Mouse (Mus musculus) brain, embryonic 14.5 days (tissue): ENCODE measurements around the gene Brdt. TPM values are rescaled to one million over a fixed set of nuclear protein-coding genes. Genes with fewer than 3 reads are reported as not detected.
A peak's percentile ranks its signal among the peaks of the same experiment; 100 is the strongest.

Experiments used
- DNase-seq: peaks from one replicate; pipeline ENCODE4 v3.0.0-alpha.2; 2011; ENCODE audit warnings: low read depth
- CTCF ChIP-seq: fragments of 200-500 bp; IDR thresholded peaks from 2 replicates; pipeline ENCODE4 v1.5.1; 2012; ENCODE audit warnings: inconsistent platforms, mild to moderate bottlenecking, moderate library complexity, borderline replicate concordance; ENCODE audit not compliant: insufficient read depth, insufficient read length; ENCODE audit errors: extremely low read depth
- POLR2A ChIP-seq: fragments of 200-500 bp; IDR thresholded peaks from 2 replicates; pipeline ENCODE4 v1.6.1; 2012; ENCODE audit warnings: mild to moderate bottlenecking, inconsistent platforms, borderline replicate concordance; ENCODE audit not compliant: poor library complexity, insufficient read depth, insufficient read length, severe bottlenecking; ENCODE audit errors: extremely low read depth
- polyA plus RNA-seq: library from polyadenylated mRNA; depleted of rRNA; stranded (reverse); fragments of >200 nt; gene quantifications from 2 replicates; pipeline ENCODE4 v1.2.3, GENCODE M21; 2012

Brdt gene
- polyA plus RNA-seq, 1 experiment: 3.6 TPM

DNA sequence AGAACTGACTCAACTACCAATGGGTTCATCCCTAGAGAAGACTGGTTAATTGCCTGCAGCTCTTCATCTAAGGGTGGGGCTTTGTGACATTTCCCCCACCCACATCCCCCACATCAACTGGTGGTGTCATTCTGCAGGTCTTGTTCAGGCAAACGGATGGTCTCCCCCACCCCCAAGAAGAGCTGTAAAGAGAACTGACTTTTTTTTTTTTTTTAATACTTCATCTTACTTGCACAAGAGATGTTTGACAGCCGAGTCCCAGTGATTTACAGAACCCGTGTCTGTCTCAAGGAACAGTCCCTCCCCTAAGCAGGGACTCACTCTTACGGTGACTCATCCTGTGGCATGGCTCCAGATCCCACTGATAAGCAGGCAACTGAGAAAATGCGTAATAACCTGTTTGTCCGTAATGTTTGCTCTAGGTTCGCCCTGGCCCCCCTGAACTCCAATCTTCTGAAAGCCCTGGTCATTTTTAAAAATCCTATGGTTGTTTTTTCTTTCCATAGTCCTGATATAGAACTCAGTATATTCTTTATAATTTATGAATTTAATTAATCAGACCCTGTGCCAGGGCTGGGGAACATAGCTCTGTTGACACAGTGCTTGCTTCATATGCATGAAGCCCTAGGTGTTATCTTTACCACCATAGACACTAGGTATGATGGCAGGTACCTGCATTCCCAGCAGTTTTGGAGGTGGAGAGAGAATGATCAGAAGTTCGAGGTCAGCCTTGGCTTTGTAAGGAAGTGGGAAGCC is 35.7 kb upstream of the Brdt start:
- DNase-seq: peak; percentile 44

DNA sequence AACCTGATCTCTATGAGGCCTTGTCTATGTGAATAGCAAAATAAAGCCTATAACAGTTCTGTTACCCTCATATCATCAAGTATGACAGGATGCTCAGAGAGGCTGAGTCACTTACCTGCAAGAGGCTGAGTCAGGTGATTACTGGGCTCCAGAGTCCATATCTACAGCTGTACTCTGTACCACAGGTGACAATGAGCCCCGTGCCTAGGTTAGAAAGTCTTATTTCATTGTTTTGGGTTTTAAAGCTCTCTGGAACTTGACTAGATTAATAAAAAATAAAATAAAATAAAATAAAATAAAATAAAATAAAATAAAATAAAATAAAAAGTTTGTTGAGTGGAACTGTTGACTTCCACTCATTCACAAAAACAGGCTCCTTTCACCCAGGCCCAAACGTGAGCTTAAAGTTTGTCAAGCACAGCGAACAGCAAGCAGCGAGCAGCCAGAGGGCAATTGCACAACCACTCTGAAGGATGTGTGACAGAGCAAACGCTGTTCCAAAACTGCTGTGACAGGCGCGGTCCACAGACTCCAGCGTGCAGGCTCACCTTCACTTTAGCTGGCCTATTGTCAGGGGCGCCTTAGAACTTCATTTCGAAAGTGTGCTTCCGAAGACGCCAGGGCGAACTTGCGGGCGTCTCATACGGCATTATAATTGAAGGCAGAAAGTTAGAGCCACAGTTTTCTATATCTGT is 35.0 kb upstream of the Brdt start:
- no peak for DNase-seq
- no peak for TF ChIP-seq POLR2A
- no peak for TF ChIP-seq CTCF

More for the DNA sequence above, 35.7 kb upstream of the Brdt start:
- no peak for TF ChIP-seq CTCF
- no peak for TF ChIP-seq POLR2A

DNA sequence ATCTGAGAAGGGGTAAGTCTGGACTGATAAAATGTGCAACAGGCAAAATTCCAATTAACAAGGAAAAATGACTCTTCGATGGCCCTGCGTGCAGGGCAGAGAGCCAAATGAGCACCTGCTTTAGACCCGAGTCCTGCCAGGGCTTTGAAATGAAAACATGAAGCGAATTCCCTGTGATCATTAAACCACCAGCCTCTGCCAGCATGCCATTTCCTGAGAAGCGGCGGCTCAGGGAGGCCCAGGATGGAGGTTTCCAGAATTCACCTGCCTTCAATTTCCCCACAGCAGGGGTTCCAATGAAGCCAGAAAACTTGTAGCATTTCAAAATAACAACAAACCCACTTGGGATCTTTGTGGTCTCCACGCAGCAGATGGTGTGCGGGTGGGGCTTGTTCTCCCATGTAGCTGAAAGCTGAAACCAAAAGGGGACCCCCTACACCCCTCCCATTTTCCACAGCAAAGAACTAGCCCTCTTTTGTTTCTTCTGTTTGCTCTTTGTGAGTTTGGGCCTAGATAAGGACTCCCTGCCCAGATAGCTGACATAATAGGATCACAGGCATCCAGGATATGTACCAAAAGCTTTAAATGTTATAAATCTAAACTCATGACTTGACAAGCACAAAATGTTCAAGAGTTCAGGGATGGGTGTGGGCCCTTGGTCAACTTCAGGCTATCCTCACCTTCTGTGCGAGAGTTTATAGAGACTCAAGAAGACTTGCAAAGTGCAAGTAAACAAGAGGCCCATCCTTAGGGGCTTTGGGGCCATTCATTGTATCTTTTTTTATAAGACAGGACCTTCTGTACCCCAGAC is 34.2 kb upstream of the Brdt start:
- DNase-seq: peak; percentile 72
- TF ChIP-seq CTCF (no peak), POLR2A (no peak)

DNA sequence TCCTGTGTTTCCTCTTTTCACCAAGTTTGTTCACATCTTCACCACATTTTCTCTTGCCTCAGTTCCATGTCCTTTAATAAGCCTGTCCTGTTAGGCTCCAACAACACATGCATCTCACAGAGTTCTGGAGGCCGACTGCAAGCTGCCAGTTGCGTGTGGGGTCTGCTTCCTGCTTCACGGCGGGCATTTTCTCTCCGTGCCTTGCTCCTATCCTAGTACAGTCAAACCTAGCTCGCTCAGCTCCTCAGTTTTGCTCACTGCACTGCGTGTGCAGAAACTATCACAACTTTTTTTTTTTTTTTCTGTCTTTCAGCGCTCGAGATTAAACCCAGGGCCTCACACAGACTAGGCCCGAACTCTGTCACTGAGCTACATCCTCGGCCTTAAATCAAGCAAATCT is 32.1 kb upstream of the Brdt start:
- TF ChIP-seq POLR2A: no peak
- no peak for TF ChIP-seq CTCF
- no peak for DNase-seq

DNA sequence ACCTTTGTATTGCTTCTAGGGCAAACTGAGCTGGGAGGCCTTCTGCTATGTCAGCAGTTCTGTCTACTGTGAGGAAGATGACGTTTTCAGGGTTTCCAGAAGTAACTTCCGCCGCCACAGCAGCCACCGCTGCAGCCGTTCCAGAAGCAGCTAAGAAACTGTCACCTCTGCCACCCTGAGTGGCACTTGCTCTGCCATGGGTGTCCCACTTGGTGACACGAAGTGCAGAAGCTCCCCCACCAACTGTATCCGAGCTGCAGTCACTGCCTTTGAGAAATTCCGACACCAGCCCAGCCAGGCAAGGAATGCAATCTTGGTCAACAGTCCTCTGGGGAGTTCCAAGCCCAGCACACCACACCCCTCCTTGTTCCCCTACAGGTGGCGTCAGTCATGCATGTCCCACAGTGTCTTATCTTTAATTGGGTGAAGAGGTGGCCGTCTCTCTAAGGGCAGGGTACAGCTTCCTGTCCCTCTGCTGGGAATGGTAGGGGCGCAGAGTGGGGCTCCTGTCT is 27.6 kb upstream of the Brdt start:
- TF ChIP-seq POLR2A (no peak), CTCF (no peak)

DNA sequence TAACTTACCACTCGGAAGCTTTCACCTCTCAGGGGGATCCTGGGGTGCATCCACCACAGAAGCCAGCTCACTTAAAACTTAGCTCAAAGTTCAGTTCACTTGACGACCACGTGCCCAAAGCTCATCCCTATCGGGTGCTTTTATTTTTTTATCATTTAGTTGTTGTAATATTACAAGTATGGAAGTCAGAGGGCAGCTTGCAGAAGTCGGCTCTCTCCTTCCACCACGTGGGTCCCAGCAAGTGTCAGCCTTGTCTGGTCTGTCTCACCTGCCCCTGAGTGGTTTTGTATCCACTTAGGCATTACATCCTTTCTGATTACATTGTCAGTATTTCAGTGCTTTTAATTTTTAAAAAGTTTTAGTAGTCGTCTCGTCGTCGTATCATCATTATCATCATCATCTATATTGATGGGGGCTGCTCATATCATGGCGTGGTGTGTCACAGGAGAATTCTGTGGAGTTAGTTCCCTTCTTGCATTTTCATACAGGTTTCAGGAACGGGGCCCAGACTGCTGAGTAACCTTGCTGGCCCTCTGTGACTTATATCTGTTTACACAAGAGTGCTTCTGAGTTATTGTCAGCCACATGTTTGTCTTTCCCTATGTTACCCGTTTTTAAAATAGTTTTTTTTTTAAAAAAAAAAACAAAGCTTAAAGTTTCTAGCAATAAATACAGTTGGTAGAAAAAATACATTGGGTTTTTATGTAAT is 26.7 kb upstream of the Brdt start:
- no peak for DNase-seq
- TF ChIP-seq CTCF (no peak), POLR2A (no peak)

More for the DNA sequence above, 27.6 kb upstream of the Brdt start:
- no peak for DNase-seq

GRCm38 (mm10) chr5:107307432-107307831 is 23.5 kb upstream of the Brdt start:
- TF ChIP-seq POLR2A (no peak), CTCF (no peak)
- DNase-seq: no peak

DNA sequence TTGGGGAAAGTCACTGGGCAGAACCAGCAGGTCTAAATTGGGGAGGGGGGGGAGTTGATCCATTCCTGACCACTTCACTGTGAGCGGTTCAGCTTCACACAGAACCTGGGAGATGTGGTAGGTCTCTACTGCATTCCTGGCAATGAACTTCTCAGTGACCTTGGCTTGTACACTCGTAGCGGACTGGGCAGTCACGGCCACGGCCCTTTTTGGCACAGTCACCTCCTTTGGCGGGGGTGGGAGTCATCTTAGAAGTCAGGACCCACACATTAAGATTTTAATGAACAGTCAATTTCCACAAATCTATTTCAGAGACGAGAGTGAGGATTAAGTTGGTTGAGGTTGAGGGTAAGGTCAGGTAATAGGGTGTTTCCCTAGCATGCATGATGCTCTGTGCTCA is 13.8 kb upstream of the Brdt start:
- TF ChIP-seq CTCF (no peak), POLR2A (no peak)

GRCm38 (mm10) chr5:107320703-107321102 is 10.3 kb upstream of the Brdt start:
- DNase-seq: peak; percentile 66
- TF ChIP-seq POLR2A (no peak), CTCF (peak; percentile 59; the same call in 1 of the 2 replicates)

More for the DNA sequence above, 13.8 kb upstream of the Brdt start:
- DNase-seq: no peak

GRCm38 (mm10) chr5:107340404-107340803 is 9.4 kb downstream of the Brdt start:
- DNase-seq: no peak
- TF ChIP-seq CTCF (no peak), POLR2A (no peak)

GRCm38 (mm10) chr5:107342891-107343290 is 11.9 kb downstream of the Brdt start:
- DNase-seq: no peak
- no peak for TF ChIP-seq CTCF
- no peak for TF ChIP-seq POLR2A

- TF ChIP-seq POLR2A: no peak
- peak; percentile 26; the same call in 1 of the 2 replicates for TF ChIP-seq CTCF
Measured at GRCm38 (mm10) chr5:107346214-107346613, 15.3 kb downstream of the Brdt start.

More at GRCm38 (mm10) chr5:107346214-107346613, 15.3 kb downstream of the Brdt start:
- DNase-seq: no peak
